Mouse (Mus musculus) liver, postnatal 0 days (tissue): ENCODE results near the gene Acacb. TPM values are rescaled to one million over a fixed set of nuclear protein-coding genes. Genes with fewer than 3 reads are reported as not detected.

Source experiments
- ATAC-seq: fragments of 200-750 bp; cut with Nextera tagmentation; 2 replicates; pipeline ENCODE4 v1.8.0; 2017; ENCODE audit warnings: mild to moderate bottlenecking, moderate library complexity
- DNase-seq: peaks from one replicate; pipeline ENCODE4 v3.0.0-alpha.2; 2016
- H3K27ac ChIP-seq: fragments of 300-500 bp; sonication (generic); 2 replicates; pipeline ENCODE4 v1.5.1; 2014; ENCODE audit warnings: antibody characterized with exemption, moderate library complexity, mild to moderate bottlenecking, low read depth
- H3K27me3 ChIP-seq: fragments of 300-500 bp; sonication (generic); 2 replicates; pipeline ENCODE4 v1.6.1; 2014; ENCODE audit warnings: low read length, control low read depth, mixed read lengths; ENCODE audit not compliant: insufficient read depth
- H3K36me3 ChIP-seq: fragments of 300-500 bp; sonication (generic); replicated peaks from 2 replicates; pipeline ENCODE4 v1.6.1; 2014; ENCODE audit warnings: mild to moderate bottlenecking, control low read depth, low read length, moderate library complexity, mixed read lengths; ENCODE audit not compliant: insufficient read depth
- H3K4me1 ChIP-seq: fragments of 300-500 bp; sonication (generic); 2 replicates; pipeline ENCODE4 v1.6.1; 2014; ENCODE audit warnings: antibody characterized with exemption, mild to moderate bottlenecking, control low read depth; ENCODE audit not compliant: insufficient read depth
- H3K4me2 ChIP-seq: fragments of 300-500 bp; sonication (generic); 2 replicates; pipeline ENCODE4 v1.6.1; 2014; ENCODE audit warnings: low read depth, mild to moderate bottlenecking, low read length, moderate library complexity, mixed read lengths
- H3K4me3 ChIP-seq: fragments of 300-500 bp; sonication (generic); 2 replicates; pipeline ENCODE4 v1.5.1; 2014; ENCODE audit warnings: low read depth, low read length
- H3K9ac ChIP-seq: fragments of 300-500 bp; sonication (generic); replicated peaks from 2 replicates; pipeline ENCODE4 v1.6.1; 2014; ENCODE audit warnings: mild to moderate bottlenecking, moderate library complexity
- H3K9me3 ChIP-seq: fragments of 300-500 bp; sonication (generic); 2 replicates; pipeline ENCODE4 v1.6.1; 2016; ENCODE audit warnings: mild to moderate bottlenecking, control low read depth, low read length, mixed read lengths
- CTCF ChIP-seq: sonication (generic); IDR thresholded peaks from 2 replicates; pipeline ENCODE4 v1.5.1; 2016; ENCODE audit warnings: antibody characterized with exemption, low read depth
- EP300 ChIP-seq: IDR thresholded peaks from 2 replicates; pipeline ENCODE4 v1.6.1; 2016; ENCODE audit warnings: antibody characterized with exemption, low read depth, mild to moderate bottlenecking
- WGBS: fragments of 180-500 bp; shearing (Covaris S2); extraction: QIAGEN DNeasy Blood & Tissue Kit; methylation state at CpG from one replicate; pipeline ENCODE4 v1.1.7; 2014; ENCODE audit not compliant: insufficient replicate concordance; 5-methylcytosine and 5-hydroxymethylcytosine counted together
- polyA plus RNA-seq: library from polyadenylated mRNA; unstranded; fragments of >200 nt; fragmentation: Nextera tagmentation; extraction: Ambion mirVana; gene quantifications from 2 replicates; pipeline ENCODE4 v1.2.1, GENCODE M21; 2015

Gene Acacb
- polyA plus RNA-seq, 1 experiment from 2014 or later = 1.2 TPM

DNA sequence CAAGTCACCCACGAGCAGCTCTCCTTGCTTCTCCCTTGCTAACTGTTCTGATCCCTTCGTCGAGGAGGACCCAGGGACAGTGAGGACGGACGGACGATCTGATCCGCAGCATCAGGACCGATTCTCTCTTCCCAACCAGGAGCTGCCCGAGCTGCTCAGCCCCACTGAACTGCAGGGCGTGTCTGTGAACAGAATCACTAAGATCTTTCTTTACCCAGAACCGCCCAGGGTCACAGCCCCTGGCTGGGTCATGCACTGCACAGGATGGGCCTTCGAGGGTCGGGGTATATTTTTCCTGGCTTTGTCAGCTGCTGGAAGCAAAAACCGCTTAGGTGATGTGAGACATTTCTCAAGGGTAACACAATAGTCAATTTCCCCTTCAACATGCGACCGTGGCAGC is 129.7 kb downstream of the Acacb start:
- Histone ChIP-seq H3K27me3 (peaks cover 55% of the 10 kb centered on the region), H3K9me3 (no peaks in the 10 kb centered on the region), H3K27ac (no peak overlapping the region), H3K4me1 (no peaks in the 10 kb centered on the region), H3K4me2 (no peak overlapping the region), H3K4me3 (no peak overlapping the region), H3K9ac (no peak overlapping the region), H3K36me3 (no peaks in the 10 kb centered on the region)
- TF ChIP-seq CTCF = no peak
- TF ChIP-seq EP300 = no peak
- DNase-seq (no peak), ATAC-seq (no peak)
- 32% methylated on average over 16 of the region's 16 CpGs for WGBS

DNA sequence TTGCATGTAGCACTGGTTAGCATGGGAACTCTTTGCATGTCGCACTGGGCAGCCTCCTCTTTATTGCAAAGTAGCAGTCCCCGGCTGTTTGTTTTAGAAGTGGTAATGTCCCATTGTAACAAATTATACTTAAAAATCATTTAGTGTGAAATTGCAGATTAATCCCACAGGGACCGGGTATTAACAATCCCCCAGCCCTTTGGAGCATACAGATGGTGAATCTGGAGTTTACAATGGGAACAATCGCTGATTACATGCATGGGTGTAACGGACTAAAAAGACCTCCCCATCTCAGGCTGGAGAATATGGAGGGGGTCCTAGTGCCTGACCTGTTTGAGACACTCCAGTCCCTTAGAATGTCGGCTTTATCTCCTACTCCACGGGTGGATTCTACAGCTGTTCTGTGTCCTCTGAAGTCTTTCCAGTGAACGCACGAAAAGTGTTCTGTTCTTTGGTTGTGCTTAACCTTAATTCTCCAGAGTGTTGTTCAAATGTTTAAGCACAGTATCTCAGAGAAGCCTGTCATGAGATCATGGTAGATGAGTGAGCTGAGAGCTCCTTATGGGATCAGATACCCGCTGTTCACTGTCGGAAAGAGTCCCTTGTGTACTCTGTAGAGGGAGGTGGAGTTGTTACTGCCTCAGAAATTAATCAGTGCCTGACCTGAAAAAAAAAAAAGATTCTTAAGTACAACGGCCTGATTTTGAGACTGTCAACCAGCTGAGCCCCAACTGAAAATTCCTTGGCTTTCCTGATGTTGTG is 133.2 kb downstream of the Acacb start:
- H3K9ac ChIP-seq = no peak overlapping the region
- H3K27me3 ChIP-seq = peaks cover 20% of the 10 kb centered on the region
- TF ChIP-seq EP300 = no peak
- TF ChIP-seq CTCF = no peak
- 58% methylated on average over 12 of the region's 12 CpGs for WGBS
- H3K4me2 ChIP-seq = no peak overlapping the region
- no peaks in the 10 kb centered on the region for H3K36me3 ChIP-seq
- no peak overlapping the region for H3K27ac ChIP-seq
- ATAC-seq (no peak), DNase-seq (no peak)
- H3K4me3 ChIP-seq = no peak overlapping the region
- H3K9me3 ChIP-seq = no peaks in the 10 kb centered on the region
- no peaks in the 10 kb centered on the region for H3K4me1 ChIP-seq

DNA sequence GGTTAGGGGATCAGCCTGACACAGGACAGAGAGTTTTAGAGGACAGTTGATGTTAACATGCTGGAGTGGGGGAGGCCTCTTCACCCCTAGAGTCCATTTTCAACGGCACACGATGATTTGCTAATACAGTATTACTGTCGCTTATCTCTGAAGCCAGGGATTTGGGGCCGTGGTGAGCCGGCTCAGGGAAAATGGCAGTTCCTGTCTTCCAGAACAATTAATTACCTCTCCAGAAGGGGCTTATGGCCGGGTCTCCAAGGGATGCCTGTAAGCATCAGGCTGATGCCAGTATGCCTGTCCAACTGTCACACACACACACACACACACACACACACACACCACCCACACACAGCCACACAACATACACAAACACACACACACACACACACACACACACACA is 136.0 kb downstream of the Acacb start:
- H3K9ac ChIP-seq = no peak overlapping the region
- no peaks in the 10 kb centered on the region for H3K9me3 ChIP-seq
- H3K4me1 ChIP-seq = no peaks in the 10 kb centered on the region
- no peak overlapping the region for H3K4me3 ChIP-seq
- ATAC-seq (no peak), DNase-seq (no peak)
- no peak for TF ChIP-seq CTCF
- no peak for TF ChIP-seq EP300
- H3K27ac ChIP-seq = no peak overlapping the region
- 29% methylated on average over 6 of the region's 6 CpGs for WGBS
- H3K36me3 ChIP-seq = no peaks in the 10 kb centered on the region
- no peaks in the 10 kb centered on the region for H3K27me3 ChIP-seq
- no peak overlapping the region for H3K4me2 ChIP-seq

DNA sequence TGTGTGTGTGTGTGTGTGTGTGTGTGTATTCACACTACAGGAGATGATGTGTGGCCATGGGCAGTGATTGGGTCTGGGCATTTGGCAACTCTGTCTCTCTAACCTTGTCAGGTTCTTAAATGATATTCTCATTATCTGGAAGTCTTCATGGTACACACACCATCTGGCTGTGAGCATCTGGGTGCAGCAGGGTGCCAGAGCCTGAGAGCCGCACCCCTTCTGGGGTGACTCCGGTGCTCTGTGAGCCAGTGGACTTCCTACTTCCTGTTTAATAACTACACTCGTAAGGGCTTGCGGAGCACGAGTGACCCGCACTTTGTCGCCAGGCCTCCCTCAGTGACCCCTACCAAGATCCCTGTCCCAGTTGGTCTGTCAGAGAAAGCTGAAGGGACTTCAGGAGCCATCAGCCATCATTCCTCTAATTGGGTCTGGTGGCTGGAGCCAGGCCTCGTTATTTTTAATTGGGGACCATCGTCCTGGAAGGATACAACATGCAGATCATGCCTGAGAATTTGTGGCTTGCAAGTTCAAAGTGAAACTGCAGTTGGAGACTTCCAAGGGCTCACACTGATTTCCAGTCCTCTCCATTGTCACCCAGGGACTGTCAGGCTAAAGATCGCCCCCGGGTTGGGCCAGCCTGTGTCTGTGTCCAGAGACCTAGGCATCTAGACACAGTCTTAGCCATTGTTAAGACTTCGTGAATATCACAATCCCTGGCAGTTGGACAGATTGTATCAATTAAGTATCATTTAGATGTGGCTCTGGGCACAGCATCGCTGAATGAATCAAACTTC is 138.5 kb downstream of the Acacb start:
- no peak overlapping the region for H3K4me2 ChIP-seq
- no peak for ATAC-seq
- H3K27ac ChIP-seq = no peak overlapping the region
- H3K4me3 ChIP-seq = no peak overlapping the region
- no peak overlapping the region for H3K9ac ChIP-seq
- WGBS = 68% methylated on average over 13 of the region's 13 CpGs
- H3K36me3 ChIP-seq = no peaks in the 10 kb centered on the region
- H3K27me3 ChIP-seq = 0 out of 2 replicates have a peak, but pooled peaks cover 8% of the 10 kb centered on the region
- no peaks in the 10 kb centered on the region for H3K9me3 ChIP-seq
- no peak for DNase-seq
- H3K4me1 ChIP-seq = no peaks in the 10 kb centered on the region
- TF ChIP-seq CTCF (no peak), EP300 (no peak)

DNA sequence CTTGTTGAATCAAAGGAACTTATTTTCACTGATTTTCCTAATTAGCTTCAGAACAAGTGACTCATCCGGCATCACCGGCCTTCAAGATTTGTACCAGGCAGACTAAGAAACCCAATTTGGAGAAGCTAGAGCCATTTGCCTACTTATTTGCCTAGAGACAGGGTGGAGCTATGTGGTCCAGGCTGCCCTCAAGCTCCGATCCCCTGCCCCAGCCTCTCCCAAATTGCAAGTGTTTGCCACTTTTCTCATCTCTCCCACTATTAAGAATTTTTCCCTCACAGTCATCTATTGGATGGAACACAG is 139.0 kb downstream of the Acacb start:
- no peak for TF ChIP-seq EP300
- no peak for TF ChIP-seq CTCF
- DNase-seq (no peak), ATAC-seq (no peak)
- H3K4me1 ChIP-seq = no peaks in the 10 kb centered on the region
- H3K4me3 ChIP-seq = no peak overlapping the region
- WGBS = 94% methylated on average over 3 of the region's 3 CpGs
- H3K4me2 ChIP-seq = no peak overlapping the region
- no peaks in the 10 kb centered on the region for H3K9me3 ChIP-seq
- no peaks in the 10 kb centered on the region for H3K36me3 ChIP-seq
- H3K27me3 ChIP-seq = 0 out of 2 replicates have a peak, but pooled peaks cover 8% of the 10 kb centered on the region
- no peak overlapping the region for H3K9ac ChIP-seq
- H3K27ac ChIP-seq = no peak overlapping the region

DNA sequence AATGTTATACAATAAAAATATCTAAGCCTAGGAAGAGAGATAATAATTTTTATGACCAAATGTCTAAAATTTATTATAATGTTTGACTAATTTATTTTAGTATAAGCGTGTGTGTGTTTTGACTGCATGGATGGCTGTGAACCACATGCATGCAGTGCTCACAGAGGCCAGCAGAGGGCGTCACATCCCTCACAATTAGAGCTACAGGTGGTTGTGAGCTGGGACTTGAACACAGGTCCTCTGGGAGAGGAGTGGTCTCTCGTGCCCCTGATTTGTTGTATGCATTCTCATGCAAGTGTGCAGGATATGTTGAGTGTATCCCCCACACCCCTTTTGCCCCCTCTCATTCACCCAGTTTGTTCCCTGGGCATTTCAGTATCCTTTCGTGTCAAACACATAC is 139.8 kb downstream of the Acacb start:
- H3K9ac ChIP-seq = no peak overlapping the region
- no peaks in the 10 kb centered on the region for H3K36me3 ChIP-seq
- H3K4me2 ChIP-seq = no peak overlapping the region
- H3K27ac ChIP-seq = no peak overlapping the region
- no peak for DNase-seq
- H3K4me3 ChIP-seq = no peak overlapping the region
- no peaks in the 10 kb centered on the region for H3K9me3 ChIP-seq
- no peak for ATAC-seq
- H3K4me1 ChIP-seq = no peaks in the 10 kb centered on the region
- 0 out of 2 replicates have a peak, but pooled peaks cover 8% of the 10 kb centered on the region for H3K27me3 ChIP-seq
- TF ChIP-seq CTCF = peak; percentile 58
- no peak for TF ChIP-seq EP300
- WGBS = 62% methylated on average over 4 of the region's 4 CpGs
